Mouse (Mus musculus): ENCODE data around the gene Slc35f4. TPM values are rescaled to one million over a fixed set of nuclear protein-coding genes. Genes with fewer than 3 reads are reported as not detected.

Slc35f4 gene
- polyA plus RNA-seq, 1 experiment: not detected

- Histone ChIP-seq H3K4me1 (ENCODE audit: control insufficient read depth, insufficient read depth, insufficient read length) (no peaks in the 10 kb centered on the region), H3K4me3 (ENCODE audit: extremely low read depth, insufficient read depth, insufficient read length) (no peak overlapping the region), H3K27me3 (ENCODE audit: control insufficient read depth, insufficient read depth, low read length) (no peaks in the 10 kb centered on the region), H3K27ac (ENCODE audit: insufficient read depth, low read length) (no peak overlapping the region), H3K36me3 (ENCODE audit: control insufficient read depth, insufficient read depth, low read length) (no peaks in the 10 kb centered on the region)
- 68% methylated on average over 5 of the region's 5 CpGs for WGBS
- no peak for TF ChIP-seq POLR2A (IDR thresholded peaks at IDR 0.05; ENCODE audit: low read depth, low read length)
- no peak for DNase-seq (ENCODE audit: low read depth in 1 of 2, low spot score in 2 of 2)
Measured at GRCm38 (mm10) chr14:49316493-49316894, 209.4 kb downstream of the Slc35f4 start.

GRCm38 (mm10) chr14:49313981-49314380 lies 211.9 kb downstream of the Slc35f4 start:
- no peak for TF ChIP-seq CTCF (IDR thresholded peaks at IDR 0.05; ENCODE audit: extremely low read depth, insufficient read depth, insufficient read length, insufficient replicate concordance)
- WGBS: 84% methylated on average over 7 of the region's 7 CpGs
- Histone ChIP-seq H3K4me3 (ENCODE audit: extremely low read depth, insufficient read depth, insufficient read length) (no peak overlapping the region), H3K4me1 (ENCODE audit: control insufficient read depth, insufficient read depth, insufficient read length) (no peaks in the 10 kb centered on the region), H3K27me3 (ENCODE audit: control insufficient read depth, insufficient read depth, low read length) (no peaks in the 10 kb centered on the region), H3K27ac (ENCODE audit: insufficient read depth, low read length) (no peak overlapping the region), H3K36me3 (ENCODE audit: control insufficient read depth, insufficient read depth, low read length) (no peaks in the 10 kb centered on the region)
- no peak for DNase-seq (ENCODE audit: low read depth in 1 of 2, low spot score in 2 of 2)

- DNase-seq (ENCODE audit: low read depth in 1 of 2, low spot score in 2 of 2): no peak
- WGBS: 86% methylated on average over 8 of the region's 8 CpGs
- H3K27ac ChIP-seq (ENCODE audit: insufficient read depth, low read length): no peak overlapping the region
- TF ChIP-seq POLR2A (IDR thresholded peaks at IDR 0.05; ENCODE audit: low read depth, low read length) (no peak), CTCF (IDR thresholded peaks at IDR 0.05; ENCODE audit: extremely low read depth, insufficient read depth, insufficient read length, insufficient replicate concordance) (no peak)
- H3K36me3 ChIP-seq (ENCODE audit: control insufficient read depth, insufficient read depth, low read length): no peaks in the 10 kb centered on the region
- H3K4me1 ChIP-seq (ENCODE audit: control insufficient read depth, insufficient read depth, insufficient read length): no peaks in the 10 kb centered on the region
- no peak overlapping the region for H3K4me3 ChIP-seq (ENCODE audit: extremely low read depth, insufficient read depth, insufficient read length)
- no peaks in the 10 kb centered on the region for H3K27me3 ChIP-seq (ENCODE audit: control insufficient read depth, insufficient read depth, low read length)
Measured at GRCm38 (mm10) chr14:49313376-49313775, 212.5 kb downstream of the Slc35f4 start.

GRCm38 (mm10) chr14:49311548-49311947 lies 214.3 kb downstream of the Slc35f4 start:
- no peak overlapping the region for H3K4me3 ChIP-seq (ENCODE audit: extremely low read depth, insufficient read depth, insufficient read length)
- H3K4me1 ChIP-seq (ENCODE audit: control insufficient read depth, insufficient read depth, insufficient read length): no peaks in the 10 kb centered on the region
- no peaks in the 10 kb centered on the region for H3K36me3 ChIP-seq (ENCODE audit: control insufficient read depth, insufficient read depth, low read length)
- WGBS: 75% methylated on average over 1 of the region's 1 CpGs
- no peaks in the 10 kb centered on the region for H3K27me3 ChIP-seq (ENCODE audit: control insufficient read depth, insufficient read depth, low read length)
- no peak for DNase-seq (ENCODE audit: low read depth in 1 of 2, low spot score in 2 of 2)
- H3K27ac ChIP-seq (ENCODE audit: insufficient read depth, low read length): no peak overlapping the region
- TF ChIP-seq POLR2A (IDR thresholded peaks at IDR 0.05; ENCODE audit: low read depth, low read length): no peak
- no peak for TF ChIP-seq CTCF (IDR thresholded peaks at IDR 0.05; ENCODE audit: extremely low read depth, insufficient read depth, insufficient read length, insufficient replicate concordance)

- Histone ChIP-seq H3K27me3 (ENCODE audit: control insufficient read depth, insufficient read depth, low read length) (no peaks in the 10 kb centered on the region), H3K4me1 (ENCODE audit: control insufficient read depth, insufficient read depth, insufficient read length) (no peaks in the 10 kb centered on the region), H3K36me3 (ENCODE audit: control insufficient read depth, insufficient read depth, low read length) (no peaks in the 10 kb centered on the region), H3K27ac (ENCODE audit: insufficient read depth, low read length) (no peak overlapping the region), H3K4me3 (ENCODE audit: extremely low read depth, insufficient read depth, insufficient read length) (no peak overlapping the region)
- WGBS: 81% methylated on average over 5 of the region's 5 CpGs
- TF ChIP-seq CTCF (IDR thresholded peaks at IDR 0.05; ENCODE audit: extremely low read depth, insufficient read depth, insufficient read length, insufficient replicate concordance) (no peak), POLR2A (IDR thresholded peaks at IDR 0.05; ENCODE audit: low read depth, low read length) (no peak)
- DNase-seq (ENCODE audit: low read depth in 1 of 2, low spot score in 2 of 2): no peak
Measured at GRCm38 (mm10) chr14:49311091-49311492, 214.8 kb downstream of the Slc35f4 start.

- DNase-seq (ENCODE audit: low read depth in 1 of 2, low spot score in 2 of 2): no peak
- 39% methylated on average over 2 of the region's 2 CpGs for WGBS
Measured at GRCm38 (mm10) chr14:49309670-49310069, 216.2 kb downstream of the Slc35f4 start.

GRCm38 (mm10) chr14:49308591-49308990 lies 217.3 kb downstream of the Slc35f4 start:
- H3K4me3 ChIP-seq (ENCODE audit: extremely low read depth, insufficient read depth, insufficient read length): no peak overlapping the region
- H3K36me3 ChIP-seq (ENCODE audit: control insufficient read depth, insufficient read depth, low read length): no peaks in the 10 kb centered on the region
- WGBS: 67% methylated on average over 1 of the region's 1 CpGs
- H3K4me1 ChIP-seq (ENCODE audit: control insufficient read depth, insufficient read depth, insufficient read length): no peaks in the 10 kb centered on the region
- DNase-seq (ENCODE audit: low read depth in 1 of 2, low spot score in 2 of 2): no peak
- no peak for TF ChIP-seq CTCF (IDR thresholded peaks at IDR 0.05; ENCODE audit: extremely low read depth, insufficient read depth, insufficient read length, insufficient replicate concordance)
- TF ChIP-seq POLR2A (IDR thresholded peaks at IDR 0.05; ENCODE audit: low read depth, low read length): no peak
- no peaks in the 10 kb centered on the region for H3K27me3 ChIP-seq (ENCODE audit: control insufficient read depth, insufficient read depth, low read length)
- no peak overlapping the region for H3K27ac ChIP-seq (ENCODE audit: insufficient read depth, low read length)

More at GRCm38 (mm10) chr14:49309670-49310069, 216.2 kb downstream of the Slc35f4 start:
- Histone ChIP-seq H3K4me1 (ENCODE audit: control insufficient read depth, insufficient read depth, insufficient read length) (no peaks in the 10 kb centered on the region), H3K36me3 (ENCODE audit: control insufficient read depth, insufficient read depth, low read length) (no peaks in the 10 kb centered on the region), H3K27me3 (ENCODE audit: control insufficient read depth, insufficient read depth, low read length) (no peaks in the 10 kb centered on the region), H3K4me3 (ENCODE audit: extremely low read depth, insufficient read depth, insufficient read length) (no peak overlapping the region), H3K27ac (ENCODE audit: insufficient read depth, low read length) (no peak overlapping the region)
- TF ChIP-seq POLR2A (IDR thresholded peaks at IDR 0.05; ENCODE audit: low read depth, low read length) (no peak), CTCF (IDR thresholded peaks at IDR 0.05; ENCODE audit: extremely low read depth, insufficient read depth, insufficient read length, insufficient replicate concordance) (no peak)

Data from spleen, adult 2 months (tissue).